Mouse (Mus musculus) limb, embryonic 14.5 days (tissue): ENCODE measurements around the gene Dctn5. TPM values are rescaled to one million over a fixed set of nuclear protein-coding genes. Genes with fewer than 3 reads are reported as not detected.

Experiments used
- ATAC-seq: fragments of 200-750 bp; cut with Nextera tagmentation; 2 replicates; pipeline ENCODE4 v1.8.0; 2017; ENCODE audit warnings: low read depth, moderate number of reproducible peaks, moderate TSS enrichment; ENCODE audit not compliant: low FRiP score
- DNase-seq: peaks from one replicate; pipeline ENCODE4 v3.0.0-alpha.2; 2015; ENCODE audit warnings: low spot score
- H3K27ac ChIP-seq: fragments of 300-500 bp; sonication (generic); replicated peaks from 2 replicates; pipeline ENCODE4 v1.5.1; 2014; ENCODE audit warnings: low read depth, mild to moderate bottlenecking, low read length, moderate library complexity, mixed read lengths
- H3K27me3 ChIP-seq: fragments of 300-500 bp; sonication (generic); 2 replicates; pipeline ENCODE4 v1.6.1; 2014; ENCODE audit warnings: low read length, mixed read lengths; ENCODE audit not compliant: control insufficient read depth, insufficient read depth
- H3K36me3 ChIP-seq: fragments of 300-500 bp; sonication (generic); 2 replicates; pipeline ENCODE4 v1.6.1; 2014; ENCODE audit warnings: mild to moderate bottlenecking, low read length, moderate library complexity, mixed read lengths; ENCODE audit not compliant: control insufficient read depth, insufficient read depth
- H3K4me1 ChIP-seq: fragments of 300-500 bp; sonication (generic); 2 replicates; pipeline ENCODE4 v1.6.1; 2014; ENCODE audit warnings: antibody characterized with exemption, low read length, mixed read lengths; ENCODE audit not compliant: control insufficient read depth, insufficient read depth
- H3K4me2 ChIP-seq: fragments of 300-500 bp; sonication (generic); replicated peaks from 2 replicates; pipeline ENCODE4 v1.6.1; 2014; ENCODE audit warnings: low read depth, mild to moderate bottlenecking, low read length, moderate library complexity; ENCODE audit not compliant: severe bottlenecking
- H3K4me3 ChIP-seq: fragments of 300-500 bp; sonication (generic); replicated peaks from 2 replicates; pipeline ENCODE4 v1.5.1; 2014; ENCODE audit warnings: low read length
- H3K9ac ChIP-seq: fragments of 300-500 bp; sonication (generic); 2 replicates; pipeline ENCODE4 v1.6.1; 2014; ENCODE audit warnings: mild to moderate bottlenecking, low read depth, low read length, moderate library complexity; ENCODE audit not compliant: severe bottlenecking
- H3K9me3 ChIP-seq: fragments of 300-500 bp; sonication (generic); 2 replicates; pipeline ENCODE4 v1.6.1; 2016; ENCODE audit warnings: low read length; ENCODE audit not compliant: control insufficient read depth
- POLR2A ChIP-seq: fragments of 200-500 bp; IDR thresholded peaks from 2 replicates; pipeline ENCODE4 v1.8.0; 2012; ENCODE audit warnings: inconsistent platforms, mild to moderate bottlenecking, moderate library complexity, borderline replicate concordance; ENCODE audit not compliant: insufficient read depth, insufficient read length; ENCODE audit errors: extremely low read depth
- WGBS: fragments of 180-500 bp; shearing (Covaris S2); extraction: QIAGEN DNeasy Blood & Tissue Kit; methylation state at CpG from one replicate; pipeline ENCODE4 v1.1.7; 2014; 5-methylcytosine and 5-hydroxymethylcytosine counted together
- polyA plus RNA-seq, 2 experiments: library from polyadenylated mRNA; depleted of rRNA in 1 of 2; stranded (reverse) in 1 of 2; unstranded in 1 of 2; fragments of >200 nt; fragmentation: Nextera tagmentation in 1 of 2; extraction: Ambion mirVana in 1 of 2; gene quantifications; 2 replicates each; pipeline versions ENCODE4 v1.2.1 to v1.2.3; 2012 to 2014

Dctn5 gene
- polyA plus RNA-seq (2012; rRNA removed) (109 and 126 TPM in 2 replicates), polyA plus RNA-seq (2014; fragmentation: Nextera tagmentation; extraction: Ambion mirVana) (117 and 120 TPM in 2 replicates)

GRCm38 (mm10) chr7:122132497-122133337, at the start of gene Dctn5, which contains the start of gene Palb2:
Gene Dctn5, plus strand, starts transcription at chr7:122133041.
Gene Palb2, minus strand, starts transcription at chr7:122132985.
- H3K4me2 ChIP-seq, result peak within 1 kb of the TSS; percentile 61
- H3K27ac ChIP-seq, result no peak within 1 kb of the TSS
- peak; percentile 98 for ATAC-seq
- H3K9me3 ChIP-seq, result no peaks in the 10 kb centered on the region
- peak within 1 kb of the TSS; percentile 92 for H3K4me3 ChIP-seq
- H3K9ac ChIP-seq, result peak within 1 kb of the TSS; percentile 78
- peaks cover 6% of the 10 kb centered on the region; the same call in 1 of the 2 replicates for H3K4me1 ChIP-seq
- no peaks in the 10 kb centered on the region for H3K27me3 ChIP-seq
- DNase-seq, result peak; percentile 98
- TF ChIP-seq POLR2A, result no peak
- H3K36me3 ChIP-seq, result peaks cover 36% of the 10 kb centered on the region
- under 1% methylated on average over 54 of the region's 54 CpGs for WGBS

GRCm38 (mm10) chr7:122087195-122087982, 45.5 kb upstream of the Dctn5 start:
- Histone ChIP-seq H3K9ac (no peak overlapping the region), H3K36me3 (peaks cover 81% of the 10 kb centered on the region), H3K27ac (no peak overlapping the region), H3K4me1 (no peaks in the 10 kb centered on the region), H3K4me2 (no peak overlapping the region), H3K9me3 (no peaks in the 10 kb centered on the region), H3K27me3 (no peaks in the 10 kb centered on the region), H3K4me3 (no peak overlapping the region)
- TF ChIP-seq POLR2A, result no peak
- WGBS, result 92% methylated on average over 11 of the region's 11 CpGs
- DNase-seq (no peak), ATAC-seq (no peak)

GRCm38 (mm10) chr7:122094564-122095330, 38.1 kb upstream of the Dctn5 start:
- Histone ChIP-seq H3K9me3 (no peaks in the 10 kb centered on the region), H3K4me3 (no peak overlapping the region), H3K36me3 (peaks cover 74% of the 10 kb centered on the region), H3K4me2 (no peak overlapping the region), H3K27me3 (no peaks in the 10 kb centered on the region), H3K27ac (no peak overlapping the region), H3K4me1 (0 out of 2 replicates have a peak, but pooled peaks cover 2% of the 10 kb centered on the region), H3K9ac (no peak overlapping the region)
- ATAC-seq (no peak), DNase-seq (no peak)
- WGBS, result 95% methylated on average over 2 of the region's 2 CpGs
- TF ChIP-seq POLR2A, result no peak

DNA sequence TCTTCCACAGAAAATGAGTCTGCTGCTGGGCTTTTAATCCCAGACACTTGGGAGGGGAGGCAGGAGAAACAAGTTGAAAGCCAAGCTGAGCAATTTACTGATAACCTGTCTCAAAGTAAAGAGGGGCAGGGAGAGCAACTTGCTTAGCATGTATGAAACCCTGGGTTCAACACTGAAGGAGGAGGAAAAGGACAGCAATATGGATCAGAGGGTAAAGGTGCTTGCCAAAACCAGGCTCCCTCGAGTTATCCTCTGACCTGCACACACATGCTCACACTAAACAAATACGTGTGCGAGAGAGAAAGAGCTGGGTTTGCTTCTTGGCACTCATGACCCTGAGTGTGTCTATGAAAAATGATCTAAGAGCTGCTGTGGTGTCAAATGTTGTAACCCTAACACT, 34.8 kb upstream of the Dctn5 start:
- 93% methylated on average over 3 of the region's 3 CpGs for WGBS
- DNase-seq (no peak), ATAC-seq (no peak)
- H3K27me3 ChIP-seq, result no peaks in the 10 kb centered on the region
- no peak overlapping the region for H3K4me2 ChIP-seq
- no peak overlapping the region for H3K9ac ChIP-seq
- H3K4me3 ChIP-seq, result no peak overlapping the region
- peaks cover 8% of the 10 kb centered on the region for H3K4me1 ChIP-seq
- no peak overlapping the region for H3K27ac ChIP-seq
- TF ChIP-seq POLR2A, result no peak
- peaks cover 42% of the 10 kb centered on the region for H3K36me3 ChIP-seq
- H3K9me3 ChIP-seq, result no peaks in the 10 kb centered on the region
